Mouse (Mus musculus): ENCODE data around the gene Ermard. TPM values are rescaled to one million over a fixed set of nuclear protein-coding genes. Genes with fewer than 3 reads are reported as not detected.

Gene Ermard
- polyA plus RNA-seq, 1 experiment from 2014 or later: 27.4 TPM

DNA sequence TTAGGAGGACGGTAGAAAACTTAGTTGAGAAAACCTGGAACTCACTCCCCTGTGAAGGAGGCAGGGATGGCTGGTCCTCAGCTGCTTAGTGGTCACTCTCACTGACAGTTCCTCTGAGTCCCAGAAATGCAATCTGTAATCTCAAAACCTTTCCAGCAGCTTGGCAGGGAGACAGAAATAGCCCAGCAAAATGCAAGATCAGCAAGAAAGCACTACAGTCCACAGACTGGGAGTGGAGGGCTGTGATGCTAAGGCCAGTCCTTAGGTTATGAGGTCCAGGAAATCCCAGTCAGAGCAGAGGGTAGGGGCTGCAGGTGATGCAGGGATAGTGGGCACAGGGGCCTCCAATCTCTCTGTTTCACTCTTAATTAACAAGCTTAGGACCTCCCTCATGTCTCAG, 25.9 kb downstream of the Ermard start:
- WGBS: 71% methylated on average over 1 of the region's 1 CpGs
- TF ChIP-seq CTCF (IDR thresholded peaks at IDR 0.05; ENCODE audit: low read depth): no peak
- H3K36me3 ChIP-seq (ENCODE audit: control insufficient read depth, insufficient read depth): 0 out of 2 replicates have a peak, but pooled peaks cover 5% of the 10 kb centered on the region
- H3K27ac ChIP-seq (ENCODE audit: low read depth, low read length): no peak overlapping the region
- no peaks in the 10 kb centered on the region for H3K9me3 ChIP-seq (ENCODE audit: control insufficient read depth)
- H3K9ac ChIP-seq (ENCODE audit: low read depth, low read length): no peak overlapping the region
- H3K4me3 ChIP-seq (ENCODE audit: low read depth, low read length): no peak overlapping the region
- H3K4me2 ChIP-seq (replicated peaks; ENCODE audit: low read depth): no peak overlapping the region
- H3K4me1 ChIP-seq (replicated peaks; ENCODE audit: control insufficient read depth, insufficient read depth, low read length): no peaks in the 10 kb centered on the region; the same call in 1 of the 2 replicates
- no peak for ATAC-seq
- H3K27me3 ChIP-seq (replicated peaks; ENCODE audit: control insufficient read depth, insufficient read depth, low read length): no peaks in the 10 kb centered on the region

DNA sequence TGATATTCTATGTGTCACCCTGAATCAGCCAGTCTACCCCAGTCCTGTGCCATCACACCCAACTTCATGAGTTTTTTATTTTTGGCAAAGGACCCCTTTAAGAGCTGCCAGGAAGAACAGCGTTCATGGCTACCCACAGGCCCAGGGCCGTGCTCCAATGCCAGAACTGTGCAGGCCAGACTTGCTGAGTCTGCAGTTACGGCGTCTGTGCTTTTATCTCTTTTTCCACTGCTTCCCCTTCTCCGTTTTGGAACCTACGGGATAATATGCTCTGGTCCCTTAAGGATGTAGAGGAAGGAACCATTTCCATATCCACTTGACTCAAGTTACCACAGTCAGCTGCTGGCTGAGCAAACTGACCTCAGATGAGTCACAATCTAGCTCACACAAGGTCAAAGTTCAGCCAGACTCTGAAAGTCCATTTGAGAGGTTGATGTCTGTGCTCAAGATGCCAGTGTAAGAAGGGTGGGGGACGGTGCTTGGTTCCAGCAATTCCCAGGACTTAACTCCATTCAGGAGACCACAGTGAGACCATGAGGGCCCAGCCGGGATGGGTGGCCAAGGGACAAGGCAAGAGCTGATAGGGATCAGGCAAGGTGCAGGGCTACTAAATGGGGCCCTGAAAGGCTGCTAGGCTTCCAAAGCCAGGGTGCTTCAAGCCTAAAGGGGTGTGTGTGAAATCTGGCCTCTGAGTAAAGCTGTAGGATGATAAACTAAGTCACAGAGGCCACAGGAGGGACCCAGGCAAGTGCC, 27.2 kb downstream of the Ermard start:
- H3K27me3 ChIP-seq (replicated peaks; ENCODE audit: control insufficient read depth, insufficient read depth, low read length): no peaks in the 10 kb centered on the region
- H3K4me3 ChIP-seq (ENCODE audit: low read depth, low read length): no peak overlapping the region
- no peaks in the 10 kb centered on the region; the same call in 1 of the 2 replicates for H3K4me1 ChIP-seq (replicated peaks; ENCODE audit: control insufficient read depth, insufficient read depth, low read length)
- no peak overlapping the region for H3K9ac ChIP-seq (ENCODE audit: low read depth, low read length)
- H3K9me3 ChIP-seq (ENCODE audit: control insufficient read depth): no peaks in the 10 kb centered on the region
- no peaks in the 10 kb centered on the region for H3K36me3 ChIP-seq (ENCODE audit: control insufficient read depth, insufficient read depth)
- peak; percentile 54 for ATAC-seq
- TF ChIP-seq CTCF (IDR thresholded peaks at IDR 0.05; ENCODE audit: low read depth): no peak
- H3K27ac ChIP-seq (ENCODE audit: low read depth, low read length): no peak overlapping the region
- no peak overlapping the region for H3K4me2 ChIP-seq (replicated peaks; ENCODE audit: low read depth)
- 56% methylated on average over 8 of the region's 8 CpGs for WGBS

DNA sequence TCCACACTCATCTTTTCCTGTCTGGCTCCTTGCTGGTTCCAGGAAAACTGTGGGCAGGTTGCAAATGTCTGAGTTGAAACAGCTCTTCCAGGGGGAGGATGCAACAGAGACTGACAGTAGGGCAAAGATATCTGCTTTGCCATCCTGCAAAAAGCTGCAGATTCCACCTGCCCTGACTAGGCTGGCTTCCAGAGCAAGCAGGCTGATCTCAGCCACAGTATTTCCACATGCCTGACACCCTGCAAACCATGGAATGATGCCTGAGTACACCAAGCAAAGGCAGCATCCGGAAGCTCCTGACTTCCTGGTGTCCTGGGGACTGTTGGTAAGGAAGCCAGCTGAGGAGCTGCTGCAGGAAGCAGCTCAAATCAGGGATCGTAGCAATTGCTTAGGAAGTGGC, 28.1 kb downstream of the Ermard start:
- no peak overlapping the region for H3K4me3 ChIP-seq (ENCODE audit: low read depth, low read length)
- no peak overlapping the region for H3K4me2 ChIP-seq (replicated peaks; ENCODE audit: low read depth)
- 25% methylated on average over 2 of the region's 2 CpGs for WGBS
- ATAC-seq: no peak
- no peaks in the 10 kb centered on the region for H3K36me3 ChIP-seq (ENCODE audit: control insufficient read depth, insufficient read depth)
- H3K9me3 ChIP-seq (ENCODE audit: control insufficient read depth): no peaks in the 10 kb centered on the region
- no peak for TF ChIP-seq CTCF (IDR thresholded peaks at IDR 0.05; ENCODE audit: low read depth)
- H3K4me1 ChIP-seq (replicated peaks; ENCODE audit: control insufficient read depth, insufficient read depth, low read length): no peaks in the 10 kb centered on the region; the same call in 1 of the 2 replicates
- H3K27ac ChIP-seq (ENCODE audit: low read depth, low read length): no peak overlapping the region
- H3K27me3 ChIP-seq (replicated peaks; ENCODE audit: control insufficient read depth, insufficient read depth, low read length): no peaks in the 10 kb centered on the region
- H3K9ac ChIP-seq (ENCODE audit: low read depth, low read length): no peak overlapping the region

DNA sequence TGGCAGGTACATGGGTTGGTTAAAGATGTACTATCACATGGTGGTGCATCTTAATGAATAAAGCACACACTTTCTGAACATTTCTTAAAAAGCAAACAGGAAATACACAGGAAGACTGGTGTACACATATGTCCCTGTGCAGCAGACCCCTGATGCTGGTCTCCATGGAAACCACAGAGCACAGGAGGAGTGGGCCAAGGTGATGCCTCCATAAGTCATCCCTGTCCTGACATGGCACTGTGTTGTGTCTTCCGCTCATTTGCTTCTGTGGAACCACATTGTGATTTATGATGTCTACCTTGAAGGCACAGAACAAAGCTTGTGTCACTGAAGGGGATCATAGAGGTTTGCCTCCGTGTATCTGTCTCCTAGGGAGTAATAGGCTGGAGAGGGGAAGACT, 31.2 kb downstream of the Ermard start:
- 85% methylated on average over 2 of the region's 2 CpGs for WGBS
- no peak overlapping the region for H3K4me3 ChIP-seq (ENCODE audit: low read depth, low read length)

DNA sequence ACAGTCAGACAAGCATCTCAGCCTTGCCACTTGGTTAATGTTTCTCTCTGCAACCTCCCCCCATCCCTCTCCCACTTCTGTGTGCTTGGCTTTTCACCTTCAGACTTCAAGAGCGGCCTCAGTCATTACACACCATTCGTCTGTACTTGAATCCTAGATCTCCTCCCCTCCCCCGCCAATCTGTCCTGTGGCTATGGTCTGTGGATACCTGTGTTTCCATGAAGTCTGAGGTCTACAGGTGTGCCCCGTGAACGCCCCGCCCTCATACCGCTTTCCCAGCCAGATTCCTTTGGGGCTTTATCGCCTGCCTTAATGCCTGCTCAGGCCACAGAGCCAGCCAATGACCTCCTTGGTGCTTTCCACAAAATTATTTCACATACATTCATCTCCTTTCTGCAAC, 34.0 kb downstream of the Ermard start:
- H3K27ac ChIP-seq (ENCODE audit: low read depth, low read length): no peak overlapping the region
- no peaks in the 10 kb centered on the region for H3K9me3 ChIP-seq (ENCODE audit: control insufficient read depth)
- no peaks in the 10 kb centered on the region for H3K36me3 ChIP-seq (ENCODE audit: control insufficient read depth, insufficient read depth)
- 46% methylated on average over 8 of the region's 8 CpGs for WGBS
- ATAC-seq: peak; percentile 52
- H3K4me3 ChIP-seq (ENCODE audit: low read depth, low read length): no peak overlapping the region
- H3K4me1 ChIP-seq (replicated peaks; ENCODE audit: control insufficient read depth, insufficient read depth, low read length): peaks cover 3% of the 10 kb centered on the region; the same call in 1 of the 2 replicates
- no peak for TF ChIP-seq CTCF (IDR thresholded peaks at IDR 0.05; ENCODE audit: low read depth)
- H3K27me3 ChIP-seq (replicated peaks; ENCODE audit: control insufficient read depth, insufficient read depth, low read length): no peaks in the 10 kb centered on the region
- H3K9ac ChIP-seq (ENCODE audit: low read depth, low read length): no peak overlapping the region
- no peak overlapping the region for H3K4me2 ChIP-seq (replicated peaks; ENCODE audit: low read depth)

More for the DNA sequence above, 31.2 kb downstream of the Ermard start:
- H3K9me3 ChIP-seq (ENCODE audit: control insufficient read depth): no peaks in the 10 kb centered on the region
- H3K9ac ChIP-seq (ENCODE audit: low read depth, low read length): no peak overlapping the region
- no peak overlapping the region for H3K4me2 ChIP-seq (replicated peaks; ENCODE audit: low read depth)
- no peak overlapping the region for H3K27ac ChIP-seq (ENCODE audit: low read depth, low read length)
- H3K4me1 ChIP-seq (replicated peaks; ENCODE audit: control insufficient read depth, insufficient read depth, low read length): peaks cover 3% of the 10 kb centered on the region; the same call in 1 of the 2 replicates
- ATAC-seq: no peak
- no peaks in the 10 kb centered on the region for H3K27me3 ChIP-seq (replicated peaks; ENCODE audit: control insufficient read depth, insufficient read depth, low read length)
- TF ChIP-seq CTCF (IDR thresholded peaks at IDR 0.05; ENCODE audit: low read depth): no peak
- H3K36me3 ChIP-seq (ENCODE audit: control insufficient read depth, insufficient read depth): no peaks in the 10 kb centered on the region

DNA sequence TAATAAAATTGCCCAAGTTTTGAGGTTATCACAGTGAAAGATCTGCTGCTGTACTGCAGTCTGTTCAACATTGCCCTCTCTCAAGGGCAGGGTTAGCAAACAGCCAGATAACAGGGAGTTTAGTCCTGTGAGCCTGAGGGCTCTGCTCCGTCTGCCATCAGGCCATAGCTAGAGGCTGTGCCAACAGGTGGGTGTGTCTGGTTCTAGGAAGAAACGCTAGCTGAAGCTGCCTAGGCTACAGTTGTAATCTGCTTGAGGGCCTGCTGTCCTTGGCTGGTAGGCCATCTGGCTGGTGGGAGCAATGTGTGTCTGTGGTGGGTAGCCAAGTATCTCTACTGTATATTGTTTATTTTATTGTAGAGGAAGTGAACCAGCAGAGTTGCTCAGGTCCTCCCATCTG, 36.5 kb downstream of the Ermard start:
- H3K4me2 ChIP-seq (replicated peaks; ENCODE audit: low read depth): no peak overlapping the region
- H3K4me3 ChIP-seq (ENCODE audit: low read depth, low read length): no peak overlapping the region
- no peaks in the 10 kb centered on the region for H3K36me3 ChIP-seq (ENCODE audit: control insufficient read depth, insufficient read depth)
- ATAC-seq: peak; percentile 55
- no peak overlapping the region; the same call in 1 of the 2 replicates for H3K27ac ChIP-seq (ENCODE audit: low read depth, low read length)
- no peak overlapping the region for H3K9ac ChIP-seq (ENCODE audit: low read depth, low read length)
- H3K4me1 ChIP-seq (replicated peaks; ENCODE audit: control insufficient read depth, insufficient read depth, low read length): peaks cover 7% of the 10 kb centered on the region; the same call in 1 of the 2 replicates
- TF ChIP-seq CTCF (IDR thresholded peaks at IDR 0.05; ENCODE audit: low read depth): no peak
- 13% methylated on average over 2 of the region's 2 CpGs for WGBS
- H3K9me3 ChIP-seq (ENCODE audit: control insufficient read depth): no peaks in the 10 kb centered on the region
- H3K27me3 ChIP-seq (replicated peaks; ENCODE audit: control insufficient read depth, insufficient read depth, low read length): no peaks in the 10 kb centered on the region
